Mouse (Mus musculus): ENCODE data around the gene Wfdc1. TPM values are rescaled to one million over a fixed set of nuclear protein-coding genes. Genes with fewer than 3 reads are reported as not detected.

Gene Wfdc1
- polyA plus RNA-seq, 1 experiment from 2014 or later: 6.0 TPM

DNA sequence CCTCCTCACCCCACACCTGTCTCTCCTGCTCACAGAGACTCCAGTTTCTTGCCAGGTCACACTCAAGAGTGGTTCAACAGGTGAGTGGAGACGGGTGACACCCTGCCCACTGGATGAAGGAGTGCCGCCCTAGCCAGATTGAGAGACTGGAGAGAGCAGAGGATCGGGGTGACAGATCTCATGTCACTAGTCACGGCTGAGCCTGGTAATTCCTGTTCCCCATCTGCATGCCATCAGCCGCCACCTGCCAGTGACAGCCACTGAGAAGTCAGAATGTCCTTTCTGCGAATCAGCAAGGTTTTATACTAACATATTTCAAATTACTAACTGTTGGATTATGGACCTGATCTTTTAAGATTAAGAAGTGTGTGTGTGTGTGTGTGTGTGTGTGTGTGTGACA, 24.4 kb downstream of the Wfdc1 start:
- H3K4me1 ChIP-seq (ENCODE audit: insufficient read depth): no peaks in the 10 kb centered on the region
- no peak for DNase-seq
- 66% methylated on average over 6 of the region's 6 CpGs for WGBS (ENCODE audit: insufficient replicate concordance)
- ATAC-seq: no peak
- no peak overlapping the region for H3K9ac ChIP-seq (replicated peaks)
- H3K27me3 ChIP-seq (ENCODE audit: insufficient read depth, low read length): 0 out of 2 replicates have a peak, but pooled peaks cover 2% of the 10 kb centered on the region
- TF ChIP-seq CTCF (IDR thresholded peaks at IDR 0.05; ENCODE audit: low read depth) (no peak), EP300 (IDR thresholded peaks at IDR 0.05; ENCODE audit: low read depth) (no peak)
- H3K4me2 ChIP-seq (ENCODE audit: low read depth, low read length): no peak overlapping the region
- no peaks in the 10 kb centered on the region for H3K9me3 ChIP-seq (ENCODE audit: low read length)
- no peak overlapping the region for H3K27ac ChIP-seq (ENCODE audit: low read depth)
- no peak overlapping the region for H3K4me3 ChIP-seq (ENCODE audit: low read depth, low read length)
- no peaks in the 10 kb centered on the region for H3K36me3 ChIP-seq (replicated peaks; ENCODE audit: insufficient read depth, low read length)

GRCm38 (mm10) chr8:119691989-119692388, 25.8 kb downstream of the Wfdc1 start:
- 0 out of 2 replicates have a peak, but pooled peaks cover 2% of the 10 kb centered on the region for H3K27me3 ChIP-seq (ENCODE audit: insufficient read depth, low read length)
- H3K9me3 ChIP-seq (ENCODE audit: low read length): no peaks in the 10 kb centered on the region
- WGBS (ENCODE audit: insufficient replicate concordance): 50% methylated on average over 4 of the region's 4 CpGs
- ATAC-seq (peak; percentile 55), DNase-seq (no peak)
- TF ChIP-seq CTCF (IDR thresholded peaks at IDR 0.05; ENCODE audit: low read depth) (no peak), EP300 (IDR thresholded peaks at IDR 0.05; ENCODE audit: low read depth) (no peak)
- H3K4me2 ChIP-seq (ENCODE audit: low read depth, low read length): no peak overlapping the region
- H3K4me1 ChIP-seq (ENCODE audit: insufficient read depth): no peaks in the 10 kb centered on the region
- no peak overlapping the region for H3K9ac ChIP-seq (replicated peaks)
- no peak overlapping the region for H3K4me3 ChIP-seq (ENCODE audit: low read depth, low read length)
- H3K27ac ChIP-seq (ENCODE audit: low read depth): no peak overlapping the region
- H3K36me3 ChIP-seq (replicated peaks; ENCODE audit: insufficient read depth, low read length): no peaks in the 10 kb centered on the region

- ATAC-seq (no peak), DNase-seq (no peak)
- TF ChIP-seq EP300 (IDR thresholded peaks at IDR 0.05; ENCODE audit: low read depth) (no peak), CTCF (IDR thresholded peaks at IDR 0.05; ENCODE audit: low read depth) (no peak)
- Histone ChIP-seq H3K36me3 (replicated peaks; ENCODE audit: insufficient read depth, low read length) (no peaks in the 10 kb centered on the region), H3K4me1 (ENCODE audit: insufficient read depth) (peaks cover 5% of the 10 kb centered on the region; the same call in 1 of the 2 replicates), H3K4me3 (ENCODE audit: low read depth, low read length) (no peak overlapping the region), H3K9me3 (ENCODE audit: low read length) (no peaks in the 10 kb centered on the region), H3K9ac (replicated peaks) (no peak overlapping the region), H3K27ac (ENCODE audit: low read depth) (no peak overlapping the region), H3K27me3 (ENCODE audit: insufficient read depth, low read length) (peaks cover 27% of the 10 kb centered on the region), H3K4me2 (ENCODE audit: low read depth, low read length) (no peak overlapping the region)
- 64% methylated on average over 7 of the region's 7 CpGs for WGBS (ENCODE audit: insufficient replicate concordance)
Measured at GRCm38 (mm10) chr8:119694696-119695095, 28.5 kb downstream of the Wfdc1 start.

DNA sequence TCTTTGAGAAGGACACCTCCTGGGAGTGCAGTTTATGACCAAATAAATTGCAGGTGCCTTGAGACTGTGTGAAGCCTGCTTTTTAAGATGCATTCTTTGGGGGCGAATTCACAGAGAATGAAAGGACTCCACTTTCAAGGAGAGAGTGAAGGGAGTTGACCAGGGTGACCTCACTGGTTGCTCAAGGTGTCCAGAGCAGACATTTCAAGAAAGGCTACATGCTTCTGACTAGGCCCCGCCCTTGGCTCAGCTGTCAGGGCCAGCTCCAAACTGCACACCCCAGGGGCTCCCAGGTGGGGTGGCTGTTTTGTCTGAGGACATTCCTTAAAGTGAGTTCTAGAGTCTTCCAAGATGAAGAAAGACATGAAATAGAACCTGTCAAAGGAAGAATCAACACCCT, 31.0 kb downstream of the Wfdc1 start:
- H3K9ac ChIP-seq (replicated peaks): no peak overlapping the region
- H3K27ac ChIP-seq (ENCODE audit: low read depth): no peak overlapping the region
- no peak overlapping the region for H3K4me2 ChIP-seq (ENCODE audit: low read depth, low read length)
- peaks cover 49% of the 10 kb centered on the region for H3K27me3 ChIP-seq (ENCODE audit: insufficient read depth, low read length)
- TF ChIP-seq CTCF (IDR thresholded peaks at IDR 0.05; ENCODE audit: low read depth) (no peak), EP300 (IDR thresholded peaks at IDR 0.05; ENCODE audit: low read depth) (no peak)
- DNase-seq: no peak
- ATAC-seq: no peak
- H3K9me3 ChIP-seq (ENCODE audit: low read length): no peaks in the 10 kb centered on the region
- no peaks in the 10 kb centered on the region for H3K36me3 ChIP-seq (replicated peaks; ENCODE audit: insufficient read depth, low read length)
- WGBS (ENCODE audit: insufficient replicate concordance): 71% methylated on average over 2 of the region's 2 CpGs
- H3K4me3 ChIP-seq (ENCODE audit: low read depth, low read length): no peak overlapping the region
- peaks cover 10% of the 10 kb centered on the region; the same call in 1 of the 2 replicates for H3K4me1 ChIP-seq (ENCODE audit: insufficient read depth)

DNA sequence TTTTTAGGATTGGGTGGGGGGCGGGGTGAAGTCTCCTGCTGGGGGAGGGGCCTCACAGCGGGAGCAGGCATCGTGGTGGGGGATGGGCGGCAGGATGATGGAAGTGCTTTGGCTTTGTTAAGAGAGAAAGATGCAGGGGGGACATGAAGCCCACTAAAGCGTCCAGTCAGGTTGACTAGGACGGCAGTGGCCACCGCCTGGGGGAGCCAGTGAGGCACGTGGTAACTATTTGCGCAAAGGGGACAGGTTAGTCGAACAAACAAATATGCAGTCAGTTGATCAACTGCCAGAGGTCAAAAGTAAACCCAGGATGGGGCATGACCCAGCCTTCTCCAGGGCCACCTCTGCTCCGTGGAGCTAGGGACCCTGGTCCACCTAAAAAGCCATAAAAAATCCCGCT, 32.8 kb downstream of the Wfdc1 start:
- Histone ChIP-seq H3K4me3 (ENCODE audit: low read depth, low read length) (no peak overlapping the region; the same call in 1 of the 2 replicates), H3K27ac (ENCODE audit: low read depth) (no peak overlapping the region), H3K4me1 (ENCODE audit: insufficient read depth) (peaks cover 10% of the 10 kb centered on the region; the same call in 1 of the 2 replicates), H3K36me3 (replicated peaks; ENCODE audit: insufficient read depth, low read length) (no peaks in the 10 kb centered on the region), H3K27me3 (ENCODE audit: insufficient read depth, low read length) (peaks cover 54% of the 10 kb centered on the region), H3K9me3 (ENCODE audit: low read length) (no peaks in the 10 kb centered on the region), H3K9ac (replicated peaks) (no peak overlapping the region), H3K4me2 (ENCODE audit: low read depth, low read length) (peak overlapping the region; percentile 51)
- peak; percentile 85 for TF ChIP-seq CTCF (IDR thresholded peaks at IDR 0.05; ENCODE audit: low read depth)
- no peak for TF ChIP-seq EP300 (IDR thresholded peaks at IDR 0.05; ENCODE audit: low read depth)
- ATAC-seq (peak; percentile 85), DNase-seq (peak; percentile 80)
- 2% methylated on average over 12 of the region's 12 CpGs for WGBS (ENCODE audit: insufficient replicate concordance)

GRCm38 (mm10) chr8:119699549-119700134, 33.5 kb downstream of the Wfdc1 start, which contains the start of gene Atp2c2:
Gene Atp2c2, plus strand, starts transcription at chr8:119700009.
- Histone ChIP-seq H3K9ac (replicated peaks) (no peak within 1 kb of the TSS), H3K27ac (ENCODE audit: low read depth) (no peak within 1 kb of the TSS), H3K36me3 (replicated peaks; ENCODE audit: insufficient read depth, low read length) (no peaks in the 10 kb centered on the region), H3K9me3 (ENCODE audit: low read length) (no peaks in the 10 kb centered on the region), H3K4me3 (ENCODE audit: low read depth, low read length) (no peak within 1 kb of the TSS; the same call in 1 of the 2 replicates), H3K4me1 (ENCODE audit: insufficient read depth) (peaks cover 10% of the 10 kb centered on the region; the same call in 1 of the 2 replicates), H3K4me2 (ENCODE audit: low read depth, low read length) (peak within 1 kb of the TSS; percentile 51), H3K27me3 (ENCODE audit: insufficient read depth, low read length) (peaks cover 54% of the 10 kb centered on the region)
- ATAC-seq (no peak; the same call in 1 of the 2 replicates), DNase-seq (no peak)
- no peak for TF ChIP-seq CTCF (IDR thresholded peaks at IDR 0.05; ENCODE audit: low read depth)
- no peak for TF ChIP-seq EP300 (IDR thresholded peaks at IDR 0.05; ENCODE audit: low read depth)
- WGBS (ENCODE audit: insufficient replicate concordance): 9% methylated on average over 22 of the region's 26 CpGs

Measured in liver, postnatal 0 days (tissue).